Mouse (Mus musculus): ENCODE results near the gene Sh3bp5l. TPM values are rescaled to one million over a fixed set of nuclear protein-coding genes. Genes with fewer than 3 reads are reported as not detected.
"Not testable (repeated sequence)": the region's sequence is repeated elsewhere in the genome, so short reads cannot be mapped to it uniquely, and the experiment has no call there.

Gene Sh3bp5l
- polyA plus RNA-seq, 1 experiment from 2014 or later: 56.6 TPM

DNA sequence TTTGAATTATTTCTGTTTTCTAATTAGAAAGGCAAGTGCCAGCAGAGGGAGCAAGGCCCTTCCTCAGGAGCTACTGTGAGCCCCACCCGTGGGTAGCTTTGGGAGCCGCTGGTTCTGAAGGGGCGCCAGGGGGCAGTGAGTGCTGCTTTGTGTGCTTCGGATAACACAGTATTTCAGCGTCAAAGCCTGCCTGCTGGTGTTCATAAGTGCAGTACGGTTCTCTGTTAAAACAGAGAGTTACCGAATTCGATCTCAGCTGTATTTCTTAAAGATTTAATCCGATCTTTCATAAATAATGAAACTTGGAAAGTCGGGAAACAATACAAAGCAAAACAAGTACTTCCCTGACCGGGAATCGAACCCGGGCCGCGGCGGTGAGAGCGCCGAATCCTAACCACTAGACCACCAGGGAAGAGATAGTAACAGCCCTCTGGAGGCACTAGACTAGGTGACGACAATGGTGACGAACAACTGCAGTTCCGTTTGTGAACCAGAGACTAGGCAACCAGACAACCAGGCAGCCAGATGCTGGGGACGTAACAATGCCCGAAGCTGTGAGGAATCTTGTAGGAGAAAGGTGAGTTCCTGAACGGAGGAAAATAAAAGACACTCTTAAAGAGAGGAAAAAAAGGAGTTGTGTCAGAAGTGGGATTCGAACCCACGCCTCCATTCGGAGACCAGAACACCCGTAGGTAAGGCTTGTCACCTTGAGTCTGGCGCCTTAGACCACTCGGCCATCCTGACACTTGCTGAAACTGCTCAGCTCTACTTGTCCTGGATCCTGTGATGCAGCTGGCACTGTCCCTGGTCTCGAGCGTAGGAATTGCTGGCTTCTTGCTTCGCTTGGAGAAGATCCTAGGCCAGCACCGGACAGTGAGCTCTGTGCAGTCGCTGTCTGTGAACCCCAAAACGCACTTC is 28.4 kb upstream of the Sh3bp5l start:
- H3K4me3 ChIP-seq (replicated peaks; ENCODE audit: low read length): peak overlapping the region; percentile 64
- under 1% methylated on average over 36 of the region's 36 CpGs for WGBS
- H3K27me3 ChIP-seq (replicated peaks; ENCODE audit: control insufficient read depth, insufficient read depth, low read length): no peaks in the 10 kb centered on the region
- H3K4me2 ChIP-seq (ENCODE audit: low read length): peak overlapping the region; percentile 73
- peaks cover 9% of the 10 kb centered on the region for H3K4me1 ChIP-seq (replicated peaks; ENCODE audit: control insufficient read depth, insufficient read depth, low read length)
- H3K9ac ChIP-seq (replicated peaks; ENCODE audit: low read depth, low read length): peak overlapping the region; percentile 61
- H3K36me3 ChIP-seq (ENCODE audit: control insufficient read depth, insufficient read depth): no peaks in the 10 kb centered on the region
- peak; percentile 90 for ATAC-seq
- H3K27ac ChIP-seq (ENCODE audit: low read length): peak overlapping the region; percentile 90
- H3K9me3 ChIP-seq (ENCODE audit: control insufficient read depth, low read length): no peaks in the 10 kb centered on the region

DNA sequence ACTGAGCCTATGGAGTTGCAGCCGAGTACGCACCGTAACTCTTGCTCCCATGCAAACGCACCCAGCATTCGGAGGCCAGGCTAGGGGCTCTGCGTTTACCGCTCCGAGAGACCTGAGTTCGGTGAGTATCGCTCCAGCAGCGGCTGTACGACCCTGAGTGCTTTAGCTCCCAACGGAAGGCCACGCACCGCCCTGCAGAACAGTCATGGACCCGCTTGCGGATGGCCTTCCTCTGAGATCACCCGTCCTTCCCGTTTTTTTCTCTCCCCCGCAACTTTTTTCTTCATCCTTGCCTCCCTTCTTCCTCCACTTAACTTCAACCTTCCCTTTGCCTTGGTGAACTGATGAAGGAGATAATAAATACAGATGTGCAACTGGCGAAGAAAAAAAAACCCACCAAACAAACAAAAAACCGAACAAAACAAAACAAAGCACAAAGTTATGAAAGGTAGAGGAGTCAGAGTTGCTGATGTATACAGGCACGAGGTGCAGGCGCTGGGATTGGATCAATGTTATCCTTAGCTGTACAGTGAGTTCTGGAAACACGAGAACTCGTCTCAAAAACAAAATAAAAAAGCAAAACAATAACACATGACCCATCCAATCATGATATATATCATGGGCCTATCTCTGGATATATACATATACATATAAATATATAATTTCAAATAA is 27.6 kb upstream of the Sh3bp5l start:
- Histone ChIP-seq H3K4me3 (replicated peaks; ENCODE audit: low read length) (peak overlapping the region; percentile 64), H3K27me3 (replicated peaks; ENCODE audit: control insufficient read depth, insufficient read depth, low read length) (no peaks in the 10 kb centered on the region), H3K4me1 (replicated peaks; ENCODE audit: control insufficient read depth, insufficient read depth, low read length) (peaks cover 15% of the 10 kb centered on the region), H3K9ac (replicated peaks; ENCODE audit: low read depth, low read length) (peak overlapping the region; percentile 61), H3K4me2 (ENCODE audit: low read length) (peak overlapping the region; percentile 73), H3K9me3 (ENCODE audit: control insufficient read depth, low read length) (no peaks in the 10 kb centered on the region), H3K27ac (ENCODE audit: low read length) (peak overlapping the region; percentile 90), H3K36me3 (ENCODE audit: control insufficient read depth, insufficient read depth) (no peaks in the 10 kb centered on the region)
- WGBS: under 1% methylated on average over 26 of the region's 26 CpGs
- ATAC-seq: peak; percentile 31; the same call in 1 of the 2 replicates

DNA sequence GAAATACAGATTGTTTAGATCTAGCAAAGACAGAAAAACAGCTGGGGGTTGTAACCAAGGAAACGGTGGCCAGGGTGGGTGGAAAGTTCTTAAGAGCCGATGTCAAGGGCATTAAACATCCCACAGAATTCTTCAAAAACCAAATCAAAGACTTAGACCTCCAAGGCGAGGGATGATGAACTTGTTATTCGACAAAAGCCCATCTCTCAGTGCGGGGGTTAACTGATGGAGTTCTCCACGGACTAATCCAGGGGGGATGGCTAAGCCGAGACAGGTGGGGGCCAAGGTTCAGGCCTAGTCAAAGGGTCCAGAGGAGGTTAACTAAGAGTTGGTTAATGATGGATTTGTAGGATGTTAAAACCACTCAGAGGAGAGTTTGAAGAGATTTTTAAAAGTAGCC is 26.9 kb upstream of the Sh3bp5l start:
- Histone ChIP-seq H3K27me3 (replicated peaks; ENCODE audit: control insufficient read depth, insufficient read depth, low read length) (no peaks in the 10 kb centered on the region), H3K4me2 (ENCODE audit: low read length) (peak overlapping the region; percentile 27), H3K9ac (replicated peaks; ENCODE audit: low read depth, low read length) (no peak overlapping the region), H3K4me1 (replicated peaks; ENCODE audit: control insufficient read depth, insufficient read depth, low read length) (peaks cover 17% of the 10 kb centered on the region), H3K4me3 (replicated peaks; ENCODE audit: low read length) (no peak overlapping the region), H3K36me3 (ENCODE audit: control insufficient read depth, insufficient read depth) (no peaks in the 10 kb centered on the region), H3K9me3 (ENCODE audit: control insufficient read depth, low read length) (no peaks in the 10 kb centered on the region), H3K27ac (ENCODE audit: low read length) (no peak overlapping the region)
- 9% methylated on average over 7 of the region's 7 CpGs for WGBS
- no peak for ATAC-seq

DNA sequence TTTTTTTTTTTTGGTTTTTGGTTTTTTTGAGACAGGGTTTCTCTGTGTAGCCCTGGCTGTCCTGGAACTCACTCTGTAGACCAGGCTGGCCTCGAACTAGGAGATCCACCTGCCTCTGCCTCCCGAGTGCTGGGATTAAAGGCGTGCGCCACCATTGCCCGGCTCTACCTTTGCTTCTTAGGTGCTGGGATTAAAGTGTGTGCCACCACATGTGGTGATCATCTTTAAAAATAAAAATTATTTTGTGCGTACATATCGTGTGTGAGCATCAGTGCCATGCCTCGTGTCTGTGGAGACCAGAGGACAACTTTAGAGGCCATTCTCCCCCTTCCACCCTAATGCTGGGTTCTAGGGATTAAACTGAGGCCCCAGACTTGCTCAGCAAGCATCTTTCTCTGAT is 25.2 kb upstream of the Sh3bp5l start:
- not testable (repeated sequence) for H3K36me3 ChIP-seq (ENCODE audit: control insufficient read depth, insufficient read depth); H3K4me2 ChIP-seq (ENCODE audit: low read length); H3K27ac ChIP-seq (ENCODE audit: low read length); H3K4me3 ChIP-seq (replicated peaks; ENCODE audit: low read length); H3K9me3 ChIP-seq (ENCODE audit: control insufficient read depth, low read length); H3K9ac ChIP-seq (replicated peaks; ENCODE audit: low read depth, low read length); ATAC-seq; H3K27me3 ChIP-seq (replicated peaks; ENCODE audit: control insufficient read depth, insufficient read depth, low read length)
- WGBS: 96% methylated on average over 8 of the region's 8 CpGs
- peaks cover 17% of the 10 kb centered on the region for H3K4me1 ChIP-seq (replicated peaks; ENCODE audit: control insufficient read depth, insufficient read depth, low read length)

DNA sequence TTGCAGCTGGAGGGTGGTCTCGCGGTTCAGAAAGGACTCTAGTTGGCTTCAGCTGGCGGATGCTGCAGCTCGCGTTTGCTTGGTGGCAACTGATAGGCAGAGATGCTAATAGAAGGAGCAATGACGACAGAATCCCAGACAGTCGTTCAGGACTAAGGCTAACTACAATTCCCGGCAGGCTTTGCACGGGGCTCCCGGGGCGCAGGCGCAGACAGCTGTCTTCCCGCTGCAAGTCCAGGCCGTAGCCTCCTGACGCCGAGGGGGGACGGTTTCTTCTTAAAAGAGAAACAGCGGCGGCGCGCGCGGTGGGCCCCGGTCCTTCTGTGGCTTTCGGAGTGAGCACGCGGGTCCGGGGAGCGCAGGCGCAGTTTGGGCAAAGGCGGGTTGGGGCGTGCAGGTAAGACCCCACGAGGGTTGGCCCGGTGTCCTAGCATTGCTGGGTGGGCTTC is 23.6 kb upstream of the Sh3bp5l start, which contains the start of gene Zfp692:
Gene Zfp692, plus strand, starts transcription at position 210 of the 449 bp plus-strand sequence.
- no peaks in the 10 kb centered on the region for H3K27me3 ChIP-seq (replicated peaks; ENCODE audit: control insufficient read depth, insufficient read depth, low read length)
- no peaks in the 10 kb centered on the region for H3K36me3 ChIP-seq (ENCODE audit: control insufficient read depth, insufficient read depth)
- peaks cover 17% of the 10 kb centered on the region for H3K4me1 ChIP-seq (replicated peaks; ENCODE audit: control insufficient read depth, insufficient read depth, low read length)
- peak within 1 kb of the TSS; percentile 97 for H3K4me2 ChIP-seq (ENCODE audit: low read length)
- H3K27ac ChIP-seq (ENCODE audit: low read length): peak within 1 kb of the TSS; percentile 66
- H3K9me3 ChIP-seq (ENCODE audit: control insufficient read depth, low read length): no peaks in the 10 kb centered on the region
- H3K9ac ChIP-seq (replicated peaks; ENCODE audit: low read depth, low read length): peak within 1 kb of the TSS; percentile 73
- WGBS: under 1% methylated on average over 34 of the region's 34 CpGs
- H3K4me3 ChIP-seq (replicated peaks; ENCODE audit: low read length): peak within 1 kb of the TSS; percentile 62
- peak; percentile 90 for ATAC-seq

DNA sequence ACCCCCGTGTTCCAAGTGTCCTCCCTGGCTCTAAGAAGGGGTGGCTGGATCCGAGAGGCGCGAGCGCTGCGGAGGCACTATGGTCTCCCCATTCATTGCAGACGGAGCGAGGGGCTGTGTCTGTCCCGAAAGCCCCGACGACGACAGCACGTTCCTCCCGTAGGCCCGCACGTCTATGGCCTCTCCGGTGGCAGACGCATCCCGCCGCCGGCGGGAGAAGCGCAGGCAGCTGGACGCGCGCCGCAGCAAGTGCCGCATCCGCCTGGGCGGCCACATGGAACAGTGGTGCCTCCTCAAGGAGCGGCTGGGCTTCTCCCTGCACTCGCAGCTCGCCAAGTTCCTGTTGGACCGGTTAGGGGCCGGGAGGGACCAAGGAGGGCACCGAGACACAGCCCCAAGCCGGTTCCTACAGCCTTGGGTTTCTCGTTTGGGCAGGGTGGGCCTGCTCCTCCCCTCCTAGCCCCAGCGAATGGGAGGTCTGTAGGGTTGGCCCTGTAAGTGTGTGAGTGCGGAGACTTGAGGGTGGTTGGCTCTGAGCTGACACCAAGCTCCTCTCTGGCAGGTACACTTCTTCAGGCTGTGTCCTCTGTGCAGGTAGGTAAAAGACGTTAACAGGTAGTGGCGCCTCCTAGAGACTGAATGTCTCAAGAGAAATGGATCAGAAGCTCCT is 23.0 kb upstream of the Sh3bp5l start:
- ATAC-seq: peak; percentile 29
- H3K9ac ChIP-seq (replicated peaks; ENCODE audit: low read depth, low read length): peak overlapping the region; percentile 73
- H3K4me2 ChIP-seq (ENCODE audit: low read length): peak overlapping the region; percentile 97
- H3K27me3 ChIP-seq (replicated peaks; ENCODE audit: control insufficient read depth, insufficient read depth, low read length): no peaks in the 10 kb centered on the region
- H3K9me3 ChIP-seq (ENCODE audit: control insufficient read depth, low read length): no peaks in the 10 kb centered on the region
- peak overlapping the region; percentile 62 for H3K4me3 ChIP-seq (replicated peaks; ENCODE audit: low read length)
- H3K36me3 ChIP-seq (ENCODE audit: control insufficient read depth, insufficient read depth): no peaks in the 10 kb centered on the region
- H3K4me1 ChIP-seq (replicated peaks; ENCODE audit: control insufficient read depth, insufficient read depth, low read length): peaks cover 17% of the 10 kb centered on the region
- under 1% methylated on average over 42 of the region's 42 CpGs for WGBS
- H3K27ac ChIP-seq (ENCODE audit: low read length): peak overlapping the region; percentile 64

DNA sequence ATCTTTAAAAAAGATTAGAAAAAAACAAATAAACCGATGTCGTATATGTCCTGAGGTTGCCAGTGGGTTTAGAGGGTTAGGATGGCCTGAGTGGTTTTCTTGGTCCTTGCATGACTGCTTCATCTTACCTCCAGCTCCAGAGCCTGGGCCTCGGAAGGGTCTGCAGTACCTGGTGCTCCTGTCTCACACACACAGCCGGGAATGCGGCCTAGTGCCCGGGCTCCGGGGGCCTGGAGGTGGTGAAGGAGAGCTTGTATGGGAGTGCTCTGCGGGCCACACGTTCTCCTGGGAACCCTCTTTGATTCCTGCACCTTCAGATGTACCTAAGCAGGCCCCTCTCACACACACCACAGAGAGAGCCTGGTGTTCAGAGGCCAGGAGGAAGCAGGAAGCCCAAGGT is 21.9 kb upstream of the Sh3bp5l start:
- Histone ChIP-seq H3K4me3 (replicated peaks; ENCODE audit: low read length) (no peak overlapping the region), H3K9ac (replicated peaks; ENCODE audit: low read depth, low read length) (no peak overlapping the region), H3K27me3 (replicated peaks; ENCODE audit: control insufficient read depth, insufficient read depth, low read length) (no peaks in the 10 kb centered on the region), H3K27ac (ENCODE audit: low read length) (no peak overlapping the region), H3K9me3 (ENCODE audit: control insufficient read depth, low read length) (no peaks in the 10 kb centered on the region), H3K4me2 (ENCODE audit: low read length) (no peak overlapping the region), H3K36me3 (ENCODE audit: control insufficient read depth, insufficient read depth) (no peaks in the 10 kb centered on the region), H3K4me1 (replicated peaks; ENCODE audit: control insufficient read depth, insufficient read depth, low read length) (peaks cover 15% of the 10 kb centered on the region)
- 94% methylated on average over 9 of the region's 9 CpGs for WGBS
- ATAC-seq: no peak

DNA sequence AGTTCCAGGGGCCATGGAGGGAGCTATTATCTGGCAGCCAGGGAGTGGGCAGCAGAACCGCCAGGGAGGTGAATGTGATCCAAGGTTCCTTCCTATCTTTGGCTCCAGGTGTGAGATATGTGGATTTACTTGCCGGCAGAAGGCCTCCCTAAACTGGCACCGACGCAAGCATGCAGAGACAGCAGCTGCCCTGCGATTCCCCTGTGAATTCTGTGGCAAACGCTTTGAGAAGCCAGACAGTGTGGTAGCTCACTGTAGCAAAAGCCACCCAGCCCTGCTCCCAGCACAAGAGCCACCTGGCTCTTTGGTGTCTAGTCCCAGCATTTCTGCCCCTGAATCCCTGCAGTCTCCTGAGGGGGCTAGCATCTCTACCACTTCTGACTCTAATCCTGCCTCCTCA is 16.5 kb upstream of the Sh3bp5l start:
- no peak overlapping the region for H3K4me2 ChIP-seq (ENCODE audit: low read length)
- peaks cover 7% of the 10 kb centered on the region for H3K36me3 ChIP-seq (ENCODE audit: control insufficient read depth, insufficient read depth)
- no peak overlapping the region for H3K4me3 ChIP-seq (replicated peaks; ENCODE audit: low read length)
- H3K27ac ChIP-seq (ENCODE audit: low read length): no peak overlapping the region
- H3K4me1 ChIP-seq (replicated peaks; ENCODE audit: control insufficient read depth, insufficient read depth, low read length): no peaks in the 10 kb centered on the region
- no peak for ATAC-seq
- no peak overlapping the region for H3K9ac ChIP-seq (replicated peaks; ENCODE audit: low read depth, low read length)
- no peaks in the 10 kb centered on the region for H3K9me3 ChIP-seq (ENCODE audit: control insufficient read depth, low read length)
- no peaks in the 10 kb centered on the region for H3K27me3 ChIP-seq (replicated peaks; ENCODE audit: control insufficient read depth, insufficient read depth, low read length)
- WGBS: 69% methylated on average over 6 of the region's 6 CpGs

Measured in forebrain, embryonic 16.5 days (tissue).